Mouse (Mus musculus): ENCODE results near the gene H2-M5. TPM values are rescaled to one million over a fixed set of nuclear protein-coding genes. Genes with fewer than 3 reads are reported as not detected.
"Not testable (repeated sequence)": the region's sequence is repeated elsewhere in the genome, so short reads cannot be mapped to it uniquely, and the experiment has no call there.

Gene H2-M5
- polyA plus RNA-seq, 1 experiment from 2014 or later: not detected

GRCm38 (mm10) chr17:37022628-37023576 is 33.6 kb upstream of the H2-M5 start, which contains the start of gene Mog:
Gene Mog, minus strand, starts transcription at chr17:37023398.
- H3K4me2 ChIP-seq (replicated peaks; ENCODE audit: low read depth): no peak within 1 kb of the TSS
- H3K9ac ChIP-seq (ENCODE audit: low read depth, low read length): no peak within 1 kb of the TSS
- TF ChIP-seq CTCF (IDR thresholded peaks at IDR 0.05; ENCODE audit: low read depth): no peak
- no peaks in the 10 kb centered on the region for H3K9me3 ChIP-seq (ENCODE audit: control insufficient read depth)
- no peaks in the 10 kb centered on the region for H3K36me3 ChIP-seq (ENCODE audit: control insufficient read depth, insufficient read depth)
- H3K4me1 ChIP-seq (replicated peaks; ENCODE audit: control insufficient read depth, insufficient read depth, low read length): no peaks in the 10 kb centered on the region
- H3K27ac ChIP-seq (ENCODE audit: low read depth, low read length): no peak within 1 kb of the TSS
- no peak for ATAC-seq
- H3K4me3 ChIP-seq (ENCODE audit: low read depth, low read length): no peak within 1 kb of the TSS
- no peaks in the 10 kb centered on the region for H3K27me3 ChIP-seq (replicated peaks; ENCODE audit: control insufficient read depth, insufficient read depth, low read length)
- 64% methylated on average over 9 of the region's 9 CpGs for WGBS

GRCm38 (mm10) chr17:37019242-37019641 is 29.9 kb upstream of the H2-M5 start:
- not testable (repeated sequence) for H3K4me2 ChIP-seq (replicated peaks; ENCODE audit: low read depth); H3K9me3 ChIP-seq (ENCODE audit: control insufficient read depth); H3K27me3 ChIP-seq (replicated peaks; ENCODE audit: control insufficient read depth, insufficient read depth, low read length); H3K4me3 ChIP-seq (ENCODE audit: low read depth, low read length); H3K9ac ChIP-seq (ENCODE audit: low read depth, low read length); H3K27ac ChIP-seq (ENCODE audit: low read depth, low read length); H3K4me1 ChIP-seq (replicated peaks; ENCODE audit: control insufficient read depth, insufficient read depth, low read length); H3K36me3 ChIP-seq (ENCODE audit: control insufficient read depth, insufficient read depth); ATAC-seq
- WGBS: 86% methylated on average over 5 of the region's 5 CpGs

- H3K27me3 ChIP-seq (replicated peaks; ENCODE audit: control insufficient read depth, insufficient read depth, low read length): no peaks in the 10 kb centered on the region
- H3K36me3 ChIP-seq (ENCODE audit: control insufficient read depth, insufficient read depth): no peaks in the 10 kb centered on the region
- ATAC-seq: no peak
- no peak overlapping the region for H3K27ac ChIP-seq (ENCODE audit: low read depth, low read length)
- no peak overlapping the region for H3K9ac ChIP-seq (ENCODE audit: low read depth, low read length)
- H3K4me3 ChIP-seq (ENCODE audit: low read depth, low read length): no peak overlapping the region
- H3K4me1 ChIP-seq (replicated peaks; ENCODE audit: control insufficient read depth, insufficient read depth, low read length): no peaks in the 10 kb centered on the region
- WGBS: 77% methylated on average over 3 of the region's 3 CpGs
- H3K9me3 ChIP-seq (ENCODE audit: control insufficient read depth): no peaks in the 10 kb centered on the region
- no peak for TF ChIP-seq CTCF (IDR thresholded peaks at IDR 0.05; ENCODE audit: low read depth)
- no peak overlapping the region for H3K4me2 ChIP-seq (replicated peaks; ENCODE audit: low read depth)
These were observed 29.0 kb upstream of the H2-M5 start for GRCm38 (mm10) chr17:37018328-37018727.

- H3K36me3 ChIP-seq (ENCODE audit: control insufficient read depth, insufficient read depth): no peaks in the 10 kb centered on the region
- H3K27ac ChIP-seq (ENCODE audit: low read depth, low read length): no peak overlapping the region
- no peak overlapping the region for H3K9ac ChIP-seq (ENCODE audit: low read depth, low read length)
- H3K4me1 ChIP-seq (replicated peaks; ENCODE audit: control insufficient read depth, insufficient read depth, low read length): no peaks in the 10 kb centered on the region
- no peaks in the 10 kb centered on the region for H3K27me3 ChIP-seq (replicated peaks; ENCODE audit: control insufficient read depth, insufficient read depth, low read length)
- no peak overlapping the region for H3K4me2 ChIP-seq (replicated peaks; ENCODE audit: low read depth)
- no peak overlapping the region for H3K4me3 ChIP-seq (ENCODE audit: low read depth, low read length)
- H3K9me3 ChIP-seq (ENCODE audit: control insufficient read depth): no peaks in the 10 kb centered on the region
- no peak for TF ChIP-seq CTCF (IDR thresholded peaks at IDR 0.05; ENCODE audit: low read depth)
- no peak for ATAC-seq
These were observed 27.0 kb upstream of the H2-M5 start for GRCm38 (mm10) chr17:37016333-37016732.

GRCm38 (mm10) chr17:37012141-37012540 is 22.8 kb upstream of the H2-M5 start:
- WGBS: 56% methylated on average over 5 of the region's 5 CpGs

DNA sequence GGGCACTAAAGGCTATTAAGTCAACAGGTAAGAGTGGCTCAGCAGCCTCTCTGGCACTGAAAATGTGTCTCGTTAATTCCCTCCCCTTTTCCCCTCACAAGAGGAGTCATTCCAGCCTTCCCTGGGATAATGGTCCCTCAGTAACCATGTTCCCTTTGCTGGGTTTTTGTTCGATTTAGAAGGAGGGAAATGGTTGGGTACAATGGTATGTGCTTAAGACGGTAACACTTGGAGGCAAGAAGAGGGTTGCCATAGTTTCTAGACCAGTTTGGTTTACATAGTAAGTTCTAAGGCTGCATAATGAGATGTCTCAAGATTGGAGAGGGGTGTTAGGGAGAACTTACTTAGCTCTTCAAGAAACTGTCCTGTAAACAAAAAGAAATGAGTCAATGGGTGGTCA is 22.4 kb upstream of the H2-M5 start:
- Histone ChIP-seq H3K27ac (ENCODE audit: low read depth, low read length) (no peak overlapping the region), H3K4me2 (replicated peaks; ENCODE audit: low read depth) (no peak overlapping the region), H3K36me3 (ENCODE audit: control insufficient read depth, insufficient read depth) (no peaks in the 10 kb centered on the region), H3K4me1 (replicated peaks; ENCODE audit: control insufficient read depth, insufficient read depth, low read length) (no peaks in the 10 kb centered on the region), H3K4me3 (ENCODE audit: low read depth, low read length) (no peak overlapping the region), H3K9me3 (ENCODE audit: control insufficient read depth) (no peaks in the 10 kb centered on the region), H3K9ac (ENCODE audit: low read depth, low read length) (no peak overlapping the region), H3K27me3 (replicated peaks; ENCODE audit: control insufficient read depth, insufficient read depth, low read length) (no peaks in the 10 kb centered on the region)
- no peak for TF ChIP-seq CTCF (IDR thresholded peaks at IDR 0.05; ENCODE audit: low read depth)
- WGBS: 91% methylated on average over 3 of the region's 3 CpGs
- ATAC-seq: no peak

More at GRCm38 (mm10) chr17:37012141-37012540, 22.8 kb upstream of the H2-M5 start:
- Histone ChIP-seq H3K27ac (ENCODE audit: low read depth, low read length) (no peak overlapping the region), H3K4me3 (ENCODE audit: low read depth, low read length) (no peak overlapping the region), H3K4me1 (replicated peaks; ENCODE audit: control insufficient read depth, insufficient read depth, low read length) (no peaks in the 10 kb centered on the region), H3K27me3 (replicated peaks; ENCODE audit: control insufficient read depth, insufficient read depth, low read length) (no peaks in the 10 kb centered on the region), H3K36me3 (ENCODE audit: control insufficient read depth, insufficient read depth) (no peaks in the 10 kb centered on the region), H3K4me2 (replicated peaks; ENCODE audit: low read depth) (no peak overlapping the region), H3K9ac (ENCODE audit: low read depth, low read length) (no peak overlapping the region), H3K9me3 (ENCODE audit: control insufficient read depth) (no peaks in the 10 kb centered on the region)
- ATAC-seq: no peak
- TF ChIP-seq CTCF (IDR thresholded peaks at IDR 0.05; ENCODE audit: low read depth): no peak

Measured in intestine, postnatal 0 days (tissue).